Mouse (Mus musculus): Measurements from ENCODE around the gene Brap. TPM values are rescaled to one million over a fixed set of nuclear protein-coding genes. Genes with fewer than 3 reads are reported as not detected.
A peak's percentile ranks its signal among the peaks of the same experiment; 100 is the strongest.

The Brap gene
- total RNA-seq, 2 experiments from 2014 or later, result 26.7 to 27.0 TPM

DNA sequence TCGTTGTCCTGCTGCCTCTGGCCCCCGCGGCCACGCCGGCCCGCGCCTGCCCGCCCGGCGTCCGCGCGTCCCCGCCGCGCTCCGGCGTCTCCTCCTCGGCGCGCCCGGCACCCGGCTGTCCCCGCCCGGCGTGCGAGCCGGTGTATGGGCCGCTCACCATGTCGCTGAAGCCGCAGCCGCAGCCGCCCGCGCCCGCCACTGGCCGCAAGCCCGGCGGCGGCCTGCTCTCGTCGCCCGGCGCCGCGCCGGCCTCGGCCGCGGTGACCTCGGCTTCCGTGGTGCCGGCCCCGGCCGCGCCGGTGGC lies 51.5 kb downstream of the Brap start:
- peak; percentile 66 for DNase-seq (ENCODE audit: low spot score)
- intact Hi-C loops (cut with DNase I), result loop anchor here (5.0 kb wide), 3 partner anchors 50 to 130 kb away; partner anchors contain the start of genes Acad10 and Brap

DNA sequence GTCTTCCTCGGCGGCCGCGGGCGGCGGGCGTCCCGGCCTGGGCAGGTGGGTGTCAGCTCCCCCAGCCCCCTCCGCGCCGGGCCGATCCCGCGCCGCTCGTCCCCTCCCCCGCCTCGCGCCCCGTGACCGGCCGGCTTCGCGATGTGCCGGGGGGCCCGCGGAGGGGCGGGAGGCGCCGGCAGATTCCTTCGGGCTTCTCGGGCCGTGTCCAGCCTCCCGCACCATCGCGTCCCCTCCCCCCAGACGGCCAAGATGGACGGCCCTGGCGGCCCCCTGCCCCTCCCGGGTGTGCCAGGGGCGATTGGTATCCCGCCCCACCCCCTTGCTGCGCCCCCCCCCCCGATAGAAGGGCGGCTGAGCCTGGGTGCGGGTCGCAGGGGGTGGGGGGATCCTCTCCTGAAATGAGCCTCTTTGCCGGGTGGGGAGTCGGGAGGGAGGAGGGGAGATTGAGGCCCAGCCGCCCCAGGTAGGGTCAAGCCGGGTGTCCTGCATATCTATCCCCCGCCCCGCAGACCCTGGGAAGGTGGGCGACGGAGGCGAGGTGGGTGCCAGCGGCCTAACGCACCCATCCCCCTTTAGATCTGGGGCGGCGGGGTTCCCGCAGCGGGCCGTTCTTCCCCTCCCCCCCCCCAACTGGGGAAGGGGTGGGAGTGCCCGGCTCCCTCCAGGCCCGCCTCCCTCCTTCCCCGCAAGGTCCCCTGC lies 52.0 kb downstream of the Brap start:
- intact Hi-C loops (cut with DNase I), result loop anchor here (5.0 kb wide), 3 partner anchors 50 to 130 kb away; partner anchors contain the start of genes Acad10 and Brap
- DNase-seq (ENCODE audit: low spot score), result peak; percentile 5

DNA sequence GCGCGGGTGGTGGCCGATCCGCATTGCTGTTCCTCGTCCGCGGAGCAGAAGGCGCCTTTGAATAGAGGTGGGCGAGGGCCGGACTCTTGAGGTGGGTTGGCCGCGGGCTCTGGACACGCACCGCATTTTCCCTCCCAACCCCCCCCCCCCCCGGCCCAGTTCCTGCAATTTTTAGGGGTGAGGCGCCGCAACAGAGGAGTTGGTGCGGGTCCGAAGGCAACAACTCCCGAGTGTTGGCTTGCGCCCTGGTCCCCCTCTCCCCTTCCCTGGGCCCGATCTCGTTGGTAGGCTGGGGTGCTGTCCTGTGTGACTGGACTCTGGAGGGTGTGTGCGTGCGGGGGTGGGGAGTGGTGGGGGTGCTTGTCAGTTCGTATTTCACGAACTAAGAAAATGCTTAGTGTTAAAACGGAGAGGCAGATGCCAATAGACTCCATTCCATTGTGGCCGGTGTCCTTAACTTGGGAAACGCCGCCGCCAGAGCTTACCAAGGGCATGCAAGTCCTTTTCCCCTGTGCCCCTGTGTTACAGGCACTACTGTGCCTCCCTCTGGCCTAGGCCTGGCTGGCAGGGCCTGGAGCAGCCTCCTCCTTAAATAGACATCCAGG lies 52.7 kb downstream of the Brap start:
- intact Hi-C loops (cut with DNase I), result loop anchor here (5.0 kb wide), 3 partner anchors 49 to 129 kb away; partner anchors contain the start of genes Acad10 and Brap
- peak; percentile 17 for DNase-seq (ENCODE audit: low spot score)

DNA sequence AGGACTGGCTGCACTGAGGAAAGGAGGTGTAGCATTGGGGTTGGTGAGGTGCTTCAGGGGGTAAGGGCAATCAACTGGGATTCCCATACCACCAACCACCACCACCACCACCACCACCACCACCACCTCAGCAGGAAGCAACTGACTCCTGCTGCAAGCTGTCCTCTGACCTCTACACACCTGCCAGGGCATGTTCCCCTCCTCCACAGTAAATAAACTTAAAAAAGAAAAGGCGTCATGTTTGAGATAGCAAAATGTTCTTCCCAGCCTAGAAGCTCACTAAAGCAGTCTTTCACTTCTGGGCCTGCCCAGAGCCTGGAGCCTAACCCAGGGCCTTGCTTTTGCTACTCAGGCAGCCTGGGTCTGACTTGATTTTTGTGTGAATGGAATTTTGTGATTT lies 54.0 kb downstream of the Brap start:
- no peak for DNase-seq (ENCODE audit: low spot score)
- intact Hi-C loops (cut with DNase I), result loop anchor here (5.0 kb wide), 3 partner anchors 48 to 128 kb away; partner anchors contain the start of genes Acad10 and Brap

DNA sequence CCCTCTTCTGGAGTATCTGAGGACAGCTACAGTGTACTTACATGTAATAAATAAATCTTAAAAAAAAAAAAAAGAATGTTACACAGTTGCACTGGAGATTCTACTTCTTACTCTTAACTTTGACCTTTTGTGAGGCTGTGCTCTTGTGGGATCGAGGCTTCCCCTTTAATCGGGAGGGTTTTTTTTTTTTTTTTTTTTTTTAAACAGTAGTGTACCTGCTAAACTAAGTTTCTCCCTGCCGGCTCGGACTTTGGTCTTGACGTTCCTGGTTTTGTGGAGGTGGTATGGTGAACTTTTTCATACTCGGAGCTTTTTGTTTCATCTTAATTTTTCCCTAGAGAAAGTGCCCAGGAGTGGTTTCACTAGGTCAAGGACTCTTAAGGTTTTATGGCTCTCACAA lies 54.6 kb downstream of the Brap start:
- DNase-seq (ENCODE audit: low spot score), result no peak
- intact Hi-C loops (cut with DNase I), result loop anchor here (5.0 kb wide), 3 partner anchors 47 to 127 kb away; partner anchors contain the start of genes Acad10 and Brap

DNA sequence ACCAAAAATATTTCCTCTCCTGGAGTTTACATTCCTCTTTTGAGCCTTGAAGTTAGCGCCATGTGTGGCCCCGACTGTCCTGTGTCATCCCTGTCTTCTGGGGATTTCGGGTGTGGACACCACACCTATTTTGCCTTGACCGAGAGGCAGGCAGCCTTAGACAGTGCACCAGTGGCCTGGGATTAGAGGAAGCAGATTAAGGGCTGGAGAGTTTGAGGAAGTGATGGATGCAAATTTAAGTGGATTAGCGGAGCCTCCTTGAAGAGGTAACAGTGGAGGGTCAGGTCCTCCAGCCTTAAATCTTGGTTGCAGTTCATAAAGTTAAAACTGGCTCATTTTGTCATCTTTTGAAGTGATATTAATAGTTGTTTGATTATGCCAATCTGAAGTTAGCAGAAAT lies 58.1 kb downstream of the Brap start:
- intact Hi-C loops (cut with DNase I), result no loop called here

DNA sequence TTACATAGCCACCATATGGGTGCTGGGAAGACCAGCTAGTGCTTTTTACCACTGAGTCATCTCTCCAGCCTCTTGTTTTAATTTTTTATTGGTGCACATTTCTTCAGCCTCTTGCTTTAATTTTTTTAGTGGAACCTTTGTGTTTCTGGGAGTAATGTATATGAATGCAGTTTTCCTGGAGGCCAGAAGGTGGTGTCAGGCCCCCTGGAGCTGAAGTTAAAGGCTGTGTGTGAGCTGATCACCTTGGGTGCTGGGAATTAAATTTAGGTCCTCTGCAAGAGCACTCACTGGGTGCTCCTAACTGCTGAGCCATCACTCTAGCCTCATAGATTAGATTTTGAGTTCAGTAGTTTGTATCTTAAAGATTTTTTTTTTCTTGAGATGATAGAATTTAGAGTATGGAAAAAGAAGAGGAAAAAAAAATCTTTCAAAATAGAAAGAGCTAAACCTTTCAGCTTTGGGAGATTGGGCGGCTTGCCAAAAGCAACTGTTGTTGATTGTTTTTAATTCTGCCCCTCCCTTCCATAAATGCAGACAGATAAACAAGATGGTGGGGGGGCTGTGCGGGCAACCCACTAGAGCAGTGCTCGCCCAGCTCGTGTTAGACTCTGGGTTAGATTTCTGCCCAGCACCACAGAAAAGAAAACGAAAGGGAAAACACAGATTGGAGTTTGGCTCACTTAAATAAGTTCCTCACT lies 60.7 kb downstream of the Brap start:
- intact Hi-C loops (cut with DNase I), result no loop called here
- DNase-seq (ENCODE audit: low spot score), result no peak

More for the DNA sequence above, 58.1 kb downstream of the Brap start:
- no peak for DNase-seq (ENCODE audit: low spot score)

DNA sequence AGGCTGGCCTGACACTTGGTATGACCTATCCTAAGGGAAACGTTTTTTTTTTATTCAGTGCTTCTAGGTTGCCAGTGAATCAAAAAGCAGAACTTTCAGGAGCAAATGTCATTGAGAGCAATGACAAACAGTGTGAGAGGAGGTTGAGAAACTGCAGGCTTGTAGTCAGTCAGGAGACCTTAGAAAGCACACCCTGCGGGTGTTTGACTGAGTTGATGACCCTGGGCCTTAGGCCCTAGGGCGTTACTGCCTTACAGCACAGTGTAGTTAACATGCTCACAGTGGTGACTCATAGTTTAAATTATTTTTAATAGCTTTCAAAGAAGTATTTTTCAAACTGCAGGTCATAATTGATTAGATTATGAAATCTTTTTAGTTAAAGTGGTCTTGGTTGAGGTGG lies 61.5 kb downstream of the Brap start:
- intact Hi-C loops (cut with DNase I), result no loop called here
- no peak for DNase-seq (ENCODE audit: low spot score)

DNA sequence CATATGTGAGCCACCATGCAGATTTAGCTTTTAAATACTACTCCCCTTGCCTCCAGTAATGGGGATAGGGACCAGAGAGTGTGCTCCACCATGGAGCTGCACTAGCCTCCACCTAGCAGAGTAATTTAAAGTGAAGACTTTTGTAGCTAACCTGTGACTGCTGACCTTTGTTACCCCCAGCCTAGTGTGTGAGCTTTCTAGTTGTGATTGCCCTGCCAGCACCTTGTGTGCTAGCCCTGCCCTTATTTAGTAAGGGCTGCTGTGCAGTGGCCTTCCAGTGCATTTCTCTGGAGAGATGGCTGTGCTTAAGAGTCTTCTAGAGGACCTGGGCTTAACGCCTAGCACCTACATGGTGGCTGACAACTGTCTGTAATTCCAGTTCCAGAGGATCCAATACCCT lies 64.3 kb downstream of the Brap start:
- intact Hi-C loops (cut with DNase I), result no loop called here
- no peak for DNase-seq (ENCODE audit: low spot score)

DNA sequence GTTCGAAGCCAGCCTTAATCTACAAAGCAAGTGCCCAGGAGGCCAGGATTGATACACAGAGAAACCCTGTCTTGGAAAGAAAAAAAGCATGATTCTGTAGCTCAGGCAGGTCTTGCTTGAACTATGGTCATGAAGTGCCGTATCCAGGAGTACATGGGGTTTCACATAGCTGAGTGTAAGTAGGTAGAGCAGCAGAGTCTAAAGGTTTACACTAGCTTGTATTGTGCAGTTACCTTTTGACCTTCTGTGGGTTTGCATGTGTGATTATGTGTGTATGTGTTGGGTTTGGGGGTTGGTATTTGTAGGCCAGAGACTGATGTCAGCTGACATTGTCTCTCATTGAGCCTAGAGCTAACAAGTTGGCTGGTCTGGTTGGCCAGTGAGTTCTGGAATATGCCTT lies 69.7 kb downstream of the Brap start:
- intact Hi-C loops (cut with DNase I), result no loop called here
- no peak for DNase-seq (ENCODE audit: low spot score)

DNA sequence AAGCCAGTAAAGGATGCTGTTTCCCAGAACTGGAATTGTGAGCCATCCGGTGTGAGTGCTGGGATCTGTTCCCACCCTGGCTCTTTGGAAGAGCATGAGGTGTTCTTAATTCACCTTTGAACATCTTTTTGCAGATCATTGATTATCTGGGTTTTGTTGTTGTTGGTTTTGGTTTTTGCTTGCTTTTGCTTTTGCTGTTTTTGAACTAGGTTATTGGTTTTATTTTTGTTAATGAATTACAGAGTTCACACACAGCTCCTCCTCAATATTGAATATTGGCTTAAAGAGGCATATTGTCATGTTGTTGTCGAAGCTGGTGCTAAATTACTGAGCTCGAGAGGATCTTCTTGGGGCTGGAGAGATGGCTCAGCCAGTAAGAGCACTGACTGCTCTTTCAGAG lies 76.3 kb downstream of the Brap start:
- intact Hi-C loops (cut with DNase I), result no loop called here

More for the DNA sequence above, 76.3 kb downstream of the Brap start:
- DNase-seq (ENCODE audit: low spot score), result no peak

Other genes starting within 250 kb of the Brap start
- gene Tmem116, start 208.7 kb upstream of the Brap start, total RNA-seq (2021), result 10 to 100 TPM in 1 of 2 experiments, 1 to 10 TPM in 1; 8.2 to 10.1 TPM
- gene Erp29, start 208.1 kb upstream of the Brap start, total RNA-seq (2021), result 10 to 100 TPM; 83.2 to 84.7 TPM
- gene Adam1b, start 157.1 kb upstream of the Brap start, total RNA-seq (2021), result not detected
- 1 to 10 TPM; 1.8 to 2.4 TPM for gene Adam1a, start 115.1 kb upstream of the Brap start, total RNA-seq (2021)
- gene Gm42878, start 115.1 kb upstream of the Brap start, total RNA-seq (2021), result not detected
- gene Mapkapk5, start 114.7 kb upstream of the Brap start, total RNA-seq (2021), result 10 to 100 TPM; 70.2 to 77.1 TPM
- gene Aldh2, start 66.7 kb upstream of the Brap start, total RNA-seq (2021), result 100 to 1,000 TPM; 247 TPM
- 10 to 100 TPM; 54.1 to 60.7 TPM for gene Acad12, start 41.6 kb upstream of the Brap start, total RNA-seq (2021)
- 10 to 100 TPM; 18.6 to 21.7 TPM for gene Acad10, start within 50 bp of the Brap start, total RNA-seq (2021)
- 100 to 1,000 TPM; 148 to 159 TPM for gene Atxn2, start 50.8 kb downstream of the Brap start, total RNA-seq (2021)
- gene Sh2b3, start 177.1 kb downstream of the Brap start, total RNA-seq (2021), result 10 to 100 TPM; 20.3 to 27.3 TPM
- gene Pheta1, start 188.4 kb downstream of the Brap start, total RNA-seq (2021), result 10 to 100 TPM; 12.2 to 13.2 TPM

Measured in heart, postnatal 25 days (tissue).